Mouse (Mus musculus) embryonic fibroblast, embryonic 13.5 days (primary cell): ENCODE data around the gene Pip4k2b.

Source experiments
- CTCF ChIP-seq: IDR thresholded peaks from 2 replicates; pipeline ENCODE4 v1.5.1; 2011; ENCODE audit warnings: mild to moderate bottlenecking, control low read depth, low read length, moderate library complexity, borderline replicate concordance; ENCODE audit not compliant: insufficient read depth
- POLR2A ChIP-seq: IDR thresholded peaks from 2 replicates; pipeline ENCODE4 v1.6.1; 2011; ENCODE audit warnings: low read depth, mild to moderate bottlenecking, control low read depth, low read length, moderate library complexity

DNA sequence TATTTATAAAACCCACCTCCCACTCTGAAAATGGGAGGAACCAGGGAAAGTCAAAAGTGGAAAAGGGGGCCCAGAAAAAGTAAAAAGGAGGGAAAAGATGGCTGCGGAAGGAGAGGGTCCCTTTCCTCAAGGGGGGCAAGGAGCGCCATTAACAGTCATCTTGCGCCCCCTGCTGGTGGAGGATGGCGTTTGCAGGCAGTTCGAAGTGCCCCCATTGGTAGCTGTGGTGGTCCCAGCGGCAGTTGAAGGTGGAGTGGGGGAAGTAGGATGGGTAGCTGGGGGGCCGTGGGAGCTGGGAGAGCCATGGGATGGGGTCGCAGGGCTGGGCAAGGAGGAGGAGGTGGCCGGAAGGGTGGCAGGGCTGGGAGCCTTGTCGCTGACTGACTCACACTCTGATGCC, 54.6 kb downstream of the Pip4k2b start:
- TF ChIP-seq CTCF (peak; percentile 91), POLR2A (no peak)
